Mouse (Mus musculus): Measurements from ENCODE around the gene Aco2. TPM values are rescaled to one million over a fixed set of nuclear protein-coding genes. Genes with fewer than 3 reads are reported as not detected.
"Not testable (repeated sequence)": the region's sequence is repeated elsewhere in the genome, so short reads cannot be mapped to it uniquely, and the experiment has no call there.

Gene Aco2
- total RNA-seq, 2 experiments from 2014 or later = 44.4 to 72.2 TPM

DNA sequence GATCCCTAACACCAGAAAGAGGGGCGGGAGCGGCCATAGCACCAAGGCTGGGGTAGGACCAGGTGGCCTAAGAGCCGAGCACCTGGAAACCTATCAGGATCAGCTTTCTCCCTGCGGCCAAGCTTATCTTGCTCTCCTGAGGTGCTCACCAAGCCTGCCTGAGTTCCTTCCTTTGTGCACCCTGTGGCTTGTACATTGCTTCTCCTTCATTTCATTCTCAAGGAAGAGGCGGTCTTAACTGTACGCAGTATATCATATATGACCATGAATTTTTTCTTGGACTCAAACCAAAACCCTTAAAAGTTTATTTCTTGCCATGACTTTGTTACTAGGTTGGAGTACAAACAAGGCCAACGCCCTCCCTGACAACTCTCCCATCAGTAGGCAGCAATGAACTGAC, 7.9 kb upstream of the Aco2 start:
- ATAC-seq (replicated peaks; ENCODE audit: low FRiP score, poor library complexity, severe bottlenecking) = no peak

DNA sequence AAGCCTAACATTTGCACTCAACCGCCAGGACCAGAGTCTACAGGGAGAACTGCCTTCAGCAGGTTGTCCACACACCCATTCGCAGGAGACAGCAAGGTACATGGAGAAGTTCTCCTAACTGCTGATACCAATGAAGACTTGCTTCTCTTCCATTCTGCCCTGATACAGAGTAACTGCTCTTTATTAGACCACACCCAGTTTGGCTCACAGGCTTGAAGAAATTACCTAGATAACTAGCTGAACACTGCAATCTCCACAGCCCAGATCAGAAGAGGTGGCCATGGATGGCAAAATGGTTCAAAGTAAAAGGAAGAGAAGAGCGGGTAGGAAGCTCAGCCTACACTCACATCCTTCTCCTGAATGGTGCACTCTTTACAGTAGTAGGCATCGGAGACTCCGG, 2.1 kb upstream of the Aco2 start:
- ATAC-seq (replicated peaks; ENCODE audit: low FRiP score, poor library complexity, severe bottlenecking) = peak; percentile 32; the same call in 1 of the 2 replicates

DNA sequence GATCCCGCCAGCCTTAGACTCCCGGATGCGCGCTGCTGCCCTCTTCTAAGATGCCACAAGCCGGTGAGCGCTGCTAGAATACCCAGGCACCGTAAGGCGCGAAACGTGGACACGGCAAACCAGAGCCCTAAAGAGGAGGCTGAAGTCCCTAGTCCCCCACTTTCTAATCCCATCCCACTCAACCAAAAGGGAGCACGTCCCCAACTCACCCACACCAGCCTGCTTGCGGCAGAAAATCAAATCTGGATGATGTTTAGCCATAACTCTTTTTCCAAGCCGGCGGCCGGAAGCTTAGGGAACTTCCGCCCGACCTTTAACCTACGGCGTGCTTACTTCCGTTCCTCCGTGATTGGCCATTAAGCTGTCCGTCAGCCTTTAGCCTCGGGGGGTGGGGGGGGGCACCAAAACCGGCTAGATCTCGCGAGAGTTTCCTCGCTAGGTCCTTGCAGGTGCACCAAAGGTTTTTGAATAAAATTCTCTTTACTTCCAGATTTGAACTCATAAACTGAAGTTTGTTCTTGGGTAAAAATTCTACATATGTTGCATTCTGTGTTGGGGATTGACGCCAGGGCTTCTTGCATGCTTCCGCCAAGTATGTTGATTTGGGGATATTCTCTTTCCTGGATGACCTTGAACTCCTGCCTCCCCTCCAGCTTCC, 376 bp upstream of the Aco2 start, which contains the start of gene Phf5a:
Phf5a (minus strand) TSS at position 308 of the 658 bp plus-strand sequence.
- peak; percentile 90 for ATAC-seq (replicated peaks; ENCODE audit: low FRiP score, poor library complexity, severe bottlenecking)

DNA sequence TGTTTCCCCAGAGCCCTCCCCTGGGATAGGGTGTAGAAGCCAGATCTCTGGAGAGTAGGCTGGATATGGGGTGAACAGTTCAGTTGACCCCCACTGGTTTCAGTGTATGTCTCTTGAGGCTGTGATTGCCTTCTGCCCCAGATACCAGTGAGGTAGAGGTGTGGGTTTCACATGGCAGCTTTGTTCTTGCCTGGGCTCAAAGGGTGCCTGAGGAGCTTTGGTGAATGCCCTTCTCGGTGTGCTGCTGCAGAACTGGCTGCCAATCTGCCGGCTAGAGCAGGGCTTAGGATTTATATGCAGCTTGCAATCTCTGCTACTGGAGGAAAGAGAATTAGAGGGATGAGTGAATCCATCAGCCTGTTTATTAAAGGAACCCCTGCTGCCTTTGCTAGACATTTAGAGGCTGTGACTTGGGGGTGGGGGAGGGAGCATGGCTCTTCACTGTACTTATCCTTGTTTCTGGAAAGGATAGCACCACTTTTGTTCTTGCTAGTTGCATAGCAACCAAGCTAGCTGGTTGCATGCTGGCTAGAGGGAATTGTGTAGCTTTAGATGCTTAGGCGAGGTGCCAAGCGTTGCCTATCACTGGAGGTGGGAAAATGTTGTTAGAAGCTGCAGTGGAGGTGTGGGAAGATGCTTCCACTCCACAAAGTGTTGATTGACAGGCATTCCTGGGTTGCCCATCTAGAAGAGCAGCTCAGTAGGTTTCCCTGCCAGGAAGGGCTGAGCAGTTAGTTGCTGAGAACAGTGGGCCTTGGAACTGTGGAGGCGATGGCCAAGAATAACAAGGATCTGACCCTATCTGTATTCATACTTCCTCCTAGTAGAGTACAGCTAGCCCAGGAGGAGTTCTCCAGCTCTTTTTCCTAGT, 7.7 kb downstream of the Aco2 start:
- no peak for ATAC-seq (replicated peaks; ENCODE audit: low FRiP score, poor library complexity, severe bottlenecking)

DNA sequence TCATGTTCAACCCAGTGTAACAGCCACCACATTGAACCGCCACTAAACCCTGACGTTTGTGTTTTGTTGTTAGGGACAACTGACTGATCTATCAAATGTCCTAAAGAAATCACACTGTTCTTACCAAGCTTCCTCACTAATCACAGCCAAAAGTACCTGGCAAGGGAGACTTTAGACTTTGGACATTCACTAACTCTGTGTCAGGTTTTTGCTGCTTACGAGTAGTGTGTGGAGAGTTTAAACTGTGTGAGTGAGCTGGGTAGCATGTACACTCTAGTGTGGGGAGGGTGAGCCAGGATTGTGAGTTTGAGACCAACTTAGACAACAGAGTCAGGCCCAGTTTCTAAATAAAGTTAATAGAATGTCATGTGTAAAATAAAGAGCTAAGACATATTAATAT, 10.2 kb downstream of the Aco2 start:
- ATAC-seq (replicated peaks; ENCODE audit: low FRiP score, poor library complexity, severe bottlenecking) = no peak

DNA sequence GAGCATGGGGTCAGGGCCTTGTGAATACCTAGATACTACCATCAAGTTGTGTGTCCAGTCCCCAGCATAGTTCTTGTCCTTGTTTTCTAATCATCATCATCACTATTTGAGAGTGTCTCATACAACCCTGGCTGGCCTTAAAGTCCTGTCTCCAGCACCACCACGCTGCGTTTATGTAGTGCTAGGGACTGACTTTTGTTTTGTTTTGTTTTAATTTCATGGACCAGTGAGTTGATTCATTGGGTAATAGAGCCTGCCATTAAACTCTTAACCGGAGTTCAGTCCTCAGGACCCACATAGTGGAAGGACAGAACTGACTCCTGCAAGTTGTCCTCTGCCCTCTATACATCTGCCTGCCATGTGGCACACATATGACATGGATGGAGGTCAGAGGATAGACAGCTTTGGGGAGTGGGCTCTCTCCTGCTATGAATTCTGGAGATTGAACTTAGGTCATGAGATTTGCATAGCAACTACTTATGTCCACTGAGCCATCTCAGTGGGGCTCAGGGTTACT, 13.4 kb downstream of the Aco2 start:
- ATAC-seq (replicated peaks; ENCODE audit: low FRiP score, poor library complexity, severe bottlenecking) = no peak

DNA sequence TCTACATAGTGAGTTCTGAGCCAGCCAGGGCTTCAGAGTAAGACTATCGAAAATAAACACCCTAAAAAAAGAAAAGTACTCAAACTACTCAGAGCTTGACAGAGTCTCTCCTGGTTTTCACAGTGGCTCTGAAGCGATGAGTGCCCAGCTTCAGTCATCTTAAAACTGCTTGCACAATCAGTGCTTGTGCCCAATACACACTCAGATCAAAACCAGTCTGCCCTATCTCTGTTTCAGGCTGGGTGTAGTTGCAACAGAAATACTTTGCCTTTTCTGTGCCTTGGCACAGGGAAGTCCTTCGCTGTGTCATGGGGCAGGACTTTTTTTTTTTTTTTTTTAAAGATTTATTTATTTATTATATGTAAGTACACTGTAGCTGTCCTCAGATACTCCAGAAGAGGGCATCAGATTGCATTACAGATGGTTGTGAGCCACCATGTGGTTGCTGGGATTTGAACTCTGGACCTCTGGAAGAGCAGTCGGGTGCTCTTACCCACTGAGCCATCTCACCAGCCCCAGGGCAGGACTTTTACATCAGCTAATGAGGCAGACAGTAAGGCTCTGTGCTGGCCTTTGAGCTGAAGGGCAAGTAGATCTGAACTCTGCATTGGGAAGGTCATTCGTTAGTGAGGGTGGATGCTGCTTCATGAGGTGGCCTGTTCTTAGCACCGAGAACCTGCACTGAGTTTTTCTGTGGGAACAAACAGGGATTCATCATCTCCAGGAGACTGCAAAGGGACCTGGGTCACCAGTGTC, 14.9 kb downstream of the Aco2 start:
- no peak for ATAC-seq (replicated peaks; ENCODE audit: low FRiP score, poor library complexity, severe bottlenecking)

DNA sequence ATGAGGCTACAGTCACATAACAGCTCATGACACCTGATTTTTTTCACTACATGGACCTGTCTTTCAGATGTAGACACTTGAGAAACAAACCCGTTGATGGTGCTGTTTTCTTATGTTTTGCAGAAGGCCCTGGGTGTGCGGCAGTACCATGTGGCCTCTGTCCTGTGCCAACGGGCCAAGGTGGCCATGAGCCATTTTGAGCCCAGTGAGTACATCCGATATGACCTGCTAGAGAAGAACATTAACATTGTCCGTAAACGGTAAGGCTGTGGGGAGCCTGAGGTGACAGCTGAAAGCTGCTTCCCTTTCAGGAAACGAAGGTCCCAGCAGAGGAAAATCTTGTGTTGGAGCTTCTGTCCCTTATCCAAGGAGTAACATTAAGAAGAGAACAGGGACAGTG, 17.1 kb downstream of the Aco2 start:
- ATAC-seq (replicated peaks; ENCODE audit: low FRiP score, poor library complexity, severe bottlenecking) = no peak

DNA sequence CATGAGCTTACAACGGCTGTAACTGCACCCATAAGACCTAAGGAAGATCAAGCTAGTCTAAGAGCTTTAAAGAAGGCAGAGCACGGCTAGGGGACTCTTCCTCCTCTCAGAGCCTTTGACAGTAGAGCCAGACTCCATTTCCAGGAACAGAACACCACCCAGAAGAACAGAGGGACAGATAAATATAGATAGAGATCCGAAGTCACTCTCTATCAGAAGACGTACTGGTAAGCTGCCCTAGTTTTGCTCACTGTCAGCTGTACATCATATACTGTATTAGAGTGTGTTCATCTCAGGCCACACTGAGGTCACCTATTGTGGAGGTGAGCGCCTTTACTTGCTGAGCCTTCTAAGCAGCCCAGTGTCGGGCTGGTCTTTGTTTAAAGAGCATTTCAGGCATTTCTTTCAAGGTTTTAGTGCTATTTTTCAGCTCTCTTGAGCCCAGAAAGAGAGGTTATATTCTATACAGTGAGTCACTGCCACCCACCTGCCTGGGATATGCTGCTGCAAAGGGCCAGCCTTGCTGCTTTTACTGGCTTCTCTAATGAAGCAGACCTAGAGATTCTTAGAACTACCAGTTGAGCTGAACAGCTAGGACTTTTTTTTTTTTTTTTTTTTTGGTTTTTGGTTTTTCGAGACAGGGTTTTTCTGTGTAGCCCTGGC, 19.2 kb downstream of the Aco2 start:
- no peak for ATAC-seq (replicated peaks; ENCODE audit: low FRiP score, poor library complexity, severe bottlenecking)

DNA sequence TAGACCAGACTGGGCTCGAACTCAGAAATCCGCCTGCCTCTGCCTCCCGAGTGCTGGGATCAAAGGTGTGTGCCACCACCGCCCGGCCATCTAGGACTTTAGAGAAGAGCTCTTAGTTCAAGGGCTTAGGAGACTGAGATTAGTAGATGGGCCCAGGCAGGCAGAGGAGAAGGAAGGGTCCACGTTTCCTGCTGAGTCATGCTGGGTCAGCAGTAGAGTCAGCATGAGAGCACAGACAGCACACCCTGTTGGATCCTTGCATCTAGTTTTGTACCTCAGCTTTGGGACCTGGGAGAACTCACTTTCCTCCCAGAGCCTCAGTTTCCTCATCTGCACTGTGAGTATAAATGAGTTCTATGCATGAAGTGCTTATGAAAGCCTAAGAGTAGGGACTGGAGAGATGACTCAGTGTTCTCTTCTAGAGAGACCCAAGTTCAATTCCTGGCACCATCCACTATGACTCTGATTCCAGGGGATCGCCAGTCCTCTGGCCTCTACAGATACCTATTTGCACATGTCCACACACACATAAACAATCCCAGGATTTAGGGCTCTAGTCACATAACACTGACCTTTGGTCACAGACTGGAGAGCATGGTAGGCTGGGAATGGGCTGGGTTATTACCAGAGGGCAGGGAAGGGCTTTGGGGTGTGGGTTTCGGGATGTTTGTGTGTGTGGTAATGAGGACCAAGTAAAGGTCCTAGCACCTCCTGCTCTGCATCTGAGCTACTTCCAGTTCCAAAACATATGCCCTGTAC, 19.9 kb downstream of the Aco2 start:
- peak; percentile 92 for ATAC-seq (replicated peaks; ENCODE audit: low FRiP score, poor library complexity, severe bottlenecking)

DNA sequence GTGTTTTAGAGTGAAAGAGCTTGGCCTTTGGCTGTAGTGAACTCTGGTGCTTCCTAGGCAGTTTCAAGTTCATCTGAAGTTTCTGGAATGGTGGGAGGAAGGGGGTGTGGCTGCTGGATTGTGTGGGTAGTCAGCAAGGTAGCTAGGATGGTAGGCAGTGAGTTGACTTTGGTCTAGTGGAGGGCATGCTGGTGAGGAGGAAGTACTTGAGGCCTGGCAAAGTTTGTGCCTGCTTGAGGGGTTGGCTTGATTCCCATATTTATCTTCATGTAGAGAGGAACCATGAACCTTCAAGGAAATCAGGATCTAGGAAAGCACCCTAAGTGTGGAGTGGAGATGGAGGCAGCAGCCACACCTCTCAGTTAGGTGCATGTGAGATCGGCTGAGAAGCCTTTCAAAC, 21.9 kb downstream of the Aco2 start:
- no peak for ATAC-seq (replicated peaks; ENCODE audit: low FRiP score, poor library complexity, severe bottlenecking)

DNA sequence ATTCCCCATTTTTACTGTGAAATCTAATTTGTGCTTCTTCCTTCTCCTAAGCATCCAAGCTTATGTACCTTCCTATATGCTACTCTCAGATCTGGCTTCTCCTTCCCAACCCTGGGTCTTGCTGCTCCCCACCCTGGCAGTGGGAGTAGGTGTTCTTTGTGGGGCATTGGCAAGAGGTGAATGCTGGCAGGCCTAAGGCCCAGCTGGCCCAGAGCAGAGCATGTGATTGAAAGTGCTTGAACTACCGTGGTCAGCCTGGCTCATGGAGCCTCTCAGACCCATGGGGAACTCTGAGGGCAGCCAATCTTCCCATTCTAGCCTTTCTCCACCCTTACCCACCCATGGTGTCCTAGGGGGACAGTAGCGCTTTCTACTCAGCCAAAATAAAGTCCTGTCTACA, 24.3 kb downstream of the Aco2 start:
- ATAC-seq (replicated peaks; ENCODE audit: low FRiP score, poor library complexity, severe bottlenecking) = no peak

DNA sequence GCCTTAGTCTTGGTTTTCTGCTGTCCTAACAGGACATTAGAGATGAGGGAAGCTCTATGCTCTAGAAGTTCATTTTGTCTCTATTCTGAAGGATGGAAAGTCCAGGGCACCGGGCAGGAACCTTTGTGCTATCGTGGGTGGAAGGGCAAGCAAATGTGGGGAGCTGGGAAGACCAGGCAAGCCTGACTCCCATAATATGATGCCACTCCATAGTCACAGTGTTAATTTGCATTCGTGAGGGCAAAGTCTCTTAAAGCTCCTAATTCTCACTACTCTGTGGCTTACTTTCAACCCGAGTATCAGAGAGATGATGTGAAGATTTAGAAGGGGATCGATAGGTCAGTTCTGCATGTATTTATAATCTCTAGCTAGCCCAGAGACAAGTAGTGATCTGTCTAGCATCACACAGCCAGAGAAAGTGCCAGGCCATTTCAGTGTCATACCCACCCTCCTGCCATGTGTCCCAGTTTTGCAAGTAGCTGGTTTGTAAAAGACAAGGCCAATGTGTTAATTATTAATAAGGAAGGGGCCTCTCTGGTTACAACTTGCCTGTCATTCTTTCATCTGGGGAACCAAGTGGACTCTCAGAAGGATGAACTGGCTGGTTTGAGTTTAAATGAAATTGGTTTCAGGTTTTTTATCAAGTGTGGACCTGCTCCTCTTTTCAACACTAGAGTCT, 25.6 kb downstream of the Aco2 start:
- ATAC-seq (replicated peaks; ENCODE audit: low FRiP score, poor library complexity, severe bottlenecking) = no peak

DNA sequence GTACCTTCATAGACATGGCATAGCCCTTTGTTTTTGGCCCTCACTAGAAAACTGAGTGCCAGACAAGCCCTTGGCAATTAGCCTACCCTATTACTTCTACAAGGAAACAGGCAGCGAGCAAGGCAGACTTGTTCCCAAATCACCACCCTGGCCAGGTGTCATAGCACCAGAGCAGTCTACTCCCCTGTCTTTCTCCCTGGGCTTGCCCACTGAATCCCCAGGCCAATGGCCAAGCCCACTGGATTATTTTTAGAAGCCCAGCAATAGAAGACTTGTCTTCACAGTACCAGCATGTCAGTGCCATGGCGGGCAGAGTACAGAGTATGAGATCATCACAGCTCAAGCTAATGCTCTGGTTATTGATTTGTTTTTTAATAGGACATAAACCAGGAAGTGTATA, 26.6 kb downstream of the Aco2 start:
- no peak for ATAC-seq (replicated peaks; ENCODE audit: low FRiP score, poor library complexity, severe bottlenecking)

DNA sequence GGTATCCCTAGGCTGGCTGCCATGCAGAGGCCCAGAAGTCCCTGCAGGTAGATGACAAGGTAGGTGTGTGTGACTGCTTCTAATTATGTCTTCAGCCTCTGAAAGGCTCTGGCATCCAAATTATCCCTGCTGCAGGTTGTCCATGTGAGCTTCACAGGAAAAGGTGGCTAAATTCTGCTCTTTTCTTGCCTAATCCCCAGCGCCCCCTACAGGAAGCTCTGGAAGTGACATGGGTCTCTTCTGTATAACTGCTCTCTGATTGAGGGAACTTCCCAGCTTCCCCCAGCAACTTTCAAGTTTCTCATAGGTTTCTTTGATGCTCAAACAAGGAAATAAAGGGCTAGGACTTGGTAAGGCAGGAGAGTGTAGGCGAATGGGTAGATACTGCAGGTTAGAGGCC, 32.8 kb downstream of the Aco2 start:
- peak; percentile 57 for ATAC-seq (replicated peaks; ENCODE audit: low FRiP score, poor library complexity, severe bottlenecking)

DNA sequence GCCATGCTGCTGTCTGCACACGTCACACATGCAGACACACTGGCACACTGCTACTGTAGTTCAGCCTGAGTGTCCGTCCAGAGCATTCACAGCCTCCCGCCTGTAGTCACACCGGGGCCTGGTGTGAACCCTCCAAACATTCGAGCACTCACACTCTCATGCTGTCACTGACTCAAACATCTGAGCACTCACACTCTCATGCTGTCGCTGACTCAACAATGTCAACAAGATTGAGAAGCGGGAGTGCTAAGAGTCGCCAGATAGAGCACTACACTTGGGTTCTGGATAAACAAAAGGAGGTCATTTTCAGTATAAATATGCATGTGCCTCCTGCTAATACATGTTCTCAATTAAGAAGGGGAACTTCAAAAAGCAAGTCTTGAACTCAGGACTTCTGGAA, 35.8 kb downstream of the Aco2 start:
- no peak for ATAC-seq (replicated peaks; ENCODE audit: low FRiP score, poor library complexity, severe bottlenecking)

DNA sequence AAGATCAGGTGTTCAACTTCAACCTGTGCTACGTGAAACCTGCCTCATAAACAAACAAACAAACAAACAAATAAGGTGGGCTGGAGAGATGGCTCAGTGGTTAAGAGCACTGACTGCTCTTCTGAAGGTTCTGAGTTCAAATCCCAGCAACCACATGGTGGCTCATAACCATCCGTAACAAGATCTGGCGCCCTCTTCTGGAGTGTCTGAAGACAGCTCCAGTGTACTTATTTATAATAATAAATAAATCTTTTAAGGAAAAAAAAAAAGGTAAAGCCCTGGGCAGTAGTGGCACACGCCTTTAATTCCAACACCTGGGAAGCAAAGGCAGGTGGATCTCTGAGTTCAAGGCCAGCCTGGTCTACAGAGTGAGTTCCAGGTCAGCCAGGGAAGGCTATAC, 36.7 kb downstream of the Aco2 start:
- not testable (repeated sequence) for ATAC-seq (replicated peaks; ENCODE audit: low FRiP score, poor library complexity, severe bottlenecking)

DNA sequence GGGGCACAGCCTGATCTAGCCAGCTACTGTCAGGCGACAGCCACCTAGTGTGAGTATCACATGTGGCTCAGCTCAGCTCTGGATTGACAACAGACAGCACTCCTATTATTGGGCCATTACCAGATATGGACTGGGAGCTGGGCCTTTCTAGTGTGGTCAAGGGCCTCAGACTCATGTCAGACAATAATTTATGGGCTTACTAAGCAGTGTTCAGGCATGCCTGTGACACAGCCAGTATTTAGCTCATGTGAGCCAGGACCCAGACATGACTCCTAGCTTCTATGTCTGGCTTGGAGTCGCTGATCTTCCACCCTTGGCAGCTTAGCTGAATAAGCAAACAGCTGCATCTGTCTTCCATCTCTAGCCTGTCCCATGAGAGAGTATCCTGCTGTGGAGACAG, 40.4 kb downstream of the Aco2 start:
- no peak for ATAC-seq (replicated peaks; ENCODE audit: low FRiP score, poor library complexity, severe bottlenecking)

DNA sequence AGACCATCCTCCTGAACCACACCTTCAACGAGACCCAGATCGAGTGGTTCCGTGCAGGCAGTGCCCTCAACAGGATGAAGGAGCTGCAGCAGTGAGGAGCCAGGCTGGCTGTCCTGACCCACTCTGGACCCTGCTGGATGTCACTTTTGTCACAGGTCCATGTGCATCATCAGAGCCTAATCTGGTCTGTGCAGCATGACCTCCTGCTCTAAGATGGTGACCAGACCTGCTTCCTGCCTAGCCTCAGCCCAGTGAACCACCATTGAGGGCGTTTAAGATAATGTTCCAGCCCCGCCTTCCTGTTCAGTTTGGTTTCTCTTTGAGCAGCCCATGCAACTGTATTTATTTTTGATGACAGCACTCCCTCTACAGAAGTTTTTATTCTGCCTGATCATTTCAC, 42.6 kb downstream of the Aco2 start:
- no peak for ATAC-seq (replicated peaks; ENCODE audit: low FRiP score, poor library complexity, severe bottlenecking)
